Mouse (Mus musculus): Measurements from ENCODE around the gene Spock1. TPM values are rescaled to one million over a fixed set of nuclear protein-coding genes. Genes with fewer than 3 reads are reported as not detected.
"Not testable (repeated sequence)": the region's sequence is repeated elsewhere in the genome, so short reads cannot be mapped to it uniquely, and the experiment has no call there.

Spock1 gene
- polyA plus RNA-seq, 1 experiment from 2014 or later: 31.2 TPM

GRCm38 (mm10) chr13:57589338-57589914, 318.7 kb downstream of the Spock1 start:
- not testable (repeated sequence) for H3K27me3 ChIP-seq (replicated peaks; ENCODE audit: control insufficient read depth, insufficient read depth, low read length); H3K4me3 ChIP-seq (ENCODE audit: low read depth, low read length); H3K4me1 ChIP-seq (ENCODE audit: control insufficient read depth, insufficient read depth, low read length); H3K36me3 ChIP-seq (ENCODE audit: control insufficient read depth, insufficient read depth, low read length); H3K9ac ChIP-seq (ENCODE audit: low read length); H3K4me2 ChIP-seq (ENCODE audit: low read length); ATAC-seq; H3K27ac ChIP-seq (ENCODE audit: low read depth, low read length); H3K9me3 ChIP-seq (replicated peaks; ENCODE audit: control insufficient read depth, low read length); DNase-seq (ENCODE audit: low spot score)
- 95% methylated on average over 4 of the region's 4 CpGs for WGBS

- no peak overlapping the region for H3K9ac ChIP-seq (ENCODE audit: low read length)
- no peak overlapping the region for H3K4me2 ChIP-seq (ENCODE audit: low read length)
- peak; percentile 44 for DNase-seq (ENCODE audit: low spot score)
- peaks cover 5% of the 10 kb centered on the region; the same call in 1 of the 2 replicates for H3K4me1 ChIP-seq (ENCODE audit: control insufficient read depth, insufficient read depth, low read length)
- no peak for ATAC-seq
- no peaks in the 10 kb centered on the region for H3K36me3 ChIP-seq (ENCODE audit: control insufficient read depth, insufficient read depth, low read length)
- no peaks in the 10 kb centered on the region for H3K9me3 ChIP-seq (replicated peaks; ENCODE audit: control insufficient read depth, low read length)
- H3K27me3 ChIP-seq (replicated peaks; ENCODE audit: control insufficient read depth, insufficient read depth, low read length): no peaks in the 10 kb centered on the region
- no peak overlapping the region for H3K4me3 ChIP-seq (ENCODE audit: low read depth, low read length)
- H3K27ac ChIP-seq (ENCODE audit: low read depth, low read length): 0 out of 2 replicates have a peak overlapping the region, but pooled peaks have one; percentile 21
- WGBS: 17% methylated on average over 10 of the region's 10 CpGs
Observed at GRCm38 (mm10) chr13:57588558-57589273, 319.4 kb downstream of the Spock1 start.

GRCm38 (mm10) chr13:57585131-57585530, 323.0 kb downstream of the Spock1 start:
- Histone ChIP-seq H3K4me1 (ENCODE audit: control insufficient read depth, insufficient read depth, low read length) (peaks cover 7% of the 10 kb centered on the region; the same call in 1 of the 2 replicates), H3K9me3 (replicated peaks; ENCODE audit: control insufficient read depth, low read length) (no peaks in the 10 kb centered on the region), H3K27me3 (replicated peaks; ENCODE audit: control insufficient read depth, insufficient read depth, low read length) (no peaks in the 10 kb centered on the region), H3K4me2 (ENCODE audit: low read length) (no peak overlapping the region), H3K36me3 (ENCODE audit: control insufficient read depth, insufficient read depth, low read length) (no peaks in the 10 kb centered on the region), H3K27ac (ENCODE audit: low read depth, low read length) (no peak overlapping the region), H3K4me3 (ENCODE audit: low read depth, low read length) (no peak overlapping the region), H3K9ac (ENCODE audit: low read length) (no peak overlapping the region)
- DNase-seq (ENCODE audit: low spot score) (no peak), ATAC-seq (no peak)
- 50% methylated on average over 3 of the region's 3 CpGs for WGBS

- Histone ChIP-seq H3K4me2 (ENCODE audit: low read length) (no peak overlapping the region), H3K27ac (ENCODE audit: low read depth, low read length) (no peak overlapping the region), H3K27me3 (replicated peaks; ENCODE audit: control insufficient read depth, insufficient read depth, low read length) (no peaks in the 10 kb centered on the region), H3K36me3 (ENCODE audit: control insufficient read depth, insufficient read depth, low read length) (no peaks in the 10 kb centered on the region), H3K9ac (ENCODE audit: low read length) (no peak overlapping the region), H3K9me3 (replicated peaks; ENCODE audit: control insufficient read depth, low read length) (no peaks in the 10 kb centered on the region), H3K4me1 (ENCODE audit: control insufficient read depth, insufficient read depth, low read length) (peaks cover 3% of the 10 kb centered on the region), H3K4me3 (ENCODE audit: low read depth, low read length) (no peak overlapping the region)
- peak; percentile 21 for DNase-seq (ENCODE audit: low spot score)
- 75% methylated on average over 12 of the region's 12 CpGs for WGBS
- peak; percentile 40; the same call in 1 of the 2 replicates for ATAC-seq
Observed at GRCm38 (mm10) chr13:57582314-57582976, 325.7 kb downstream of the Spock1 start.

GRCm38 (mm10) chr13:57577541-57578244, 330.4 kb downstream of the Spock1 start:
- DNase-seq (ENCODE audit: low spot score) (no peak), ATAC-seq (no peak)
- H3K27ac ChIP-seq (ENCODE audit: low read depth, low read length): no peak overlapping the region
- peaks cover under 1% of the 10 kb centered on the region for H3K4me1 ChIP-seq (ENCODE audit: control insufficient read depth, insufficient read depth, low read length)
- no peaks in the 10 kb centered on the region for H3K27me3 ChIP-seq (replicated peaks; ENCODE audit: control insufficient read depth, insufficient read depth, low read length)
- H3K4me2 ChIP-seq (ENCODE audit: low read length): no peak overlapping the region
- no peaks in the 10 kb centered on the region for H3K36me3 ChIP-seq (ENCODE audit: control insufficient read depth, insufficient read depth, low read length)
- H3K9ac ChIP-seq (ENCODE audit: low read length): no peak overlapping the region
- no peak overlapping the region for H3K4me3 ChIP-seq (ENCODE audit: low read depth, low read length)
- H3K9me3 ChIP-seq (replicated peaks; ENCODE audit: control insufficient read depth, low read length): no peaks in the 10 kb centered on the region
- WGBS: 91% methylated on average over 5 of the region's 5 CpGs

GRCm38 (mm10) chr13:57573501-57573900, 334.6 kb downstream of the Spock1 start:
- H3K9me3 ChIP-seq (replicated peaks; ENCODE audit: control insufficient read depth, low read length): no peaks in the 10 kb centered on the region
- no peak overlapping the region for H3K27ac ChIP-seq (ENCODE audit: low read depth, low read length)
- no peaks in the 10 kb centered on the region for H3K36me3 ChIP-seq (ENCODE audit: control insufficient read depth, insufficient read depth, low read length)
- 64% methylated on average over 4 of the region's 4 CpGs for WGBS
- ATAC-seq (no peak), DNase-seq (ENCODE audit: low spot score) (no peak)
- no peak overlapping the region for H3K9ac ChIP-seq (ENCODE audit: low read length)
- no peaks in the 10 kb centered on the region for H3K4me1 ChIP-seq (ENCODE audit: control insufficient read depth, insufficient read depth, low read length)
- H3K4me3 ChIP-seq (ENCODE audit: low read depth, low read length): no peak overlapping the region
- no peak overlapping the region for H3K4me2 ChIP-seq (ENCODE audit: low read length)
- H3K27me3 ChIP-seq (replicated peaks; ENCODE audit: control insufficient read depth, insufficient read depth, low read length): no peaks in the 10 kb centered on the region

- Histone ChIP-seq H3K4me1 (ENCODE audit: control insufficient read depth, insufficient read depth, low read length) (no peaks in the 10 kb centered on the region), H3K4me2 (ENCODE audit: low read length) (no peak overlapping the region), H3K36me3 (ENCODE audit: control insufficient read depth, insufficient read depth, low read length) (no peaks in the 10 kb centered on the region), H3K27me3 (replicated peaks; ENCODE audit: control insufficient read depth, insufficient read depth, low read length) (no peaks in the 10 kb centered on the region), H3K9me3 (replicated peaks; ENCODE audit: control insufficient read depth, low read length) (no peaks in the 10 kb centered on the region), H3K9ac (ENCODE audit: low read length) (no peak overlapping the region), H3K4me3 (ENCODE audit: low read depth, low read length) (no peak overlapping the region), H3K27ac (ENCODE audit: low read depth, low read length) (no peak overlapping the region)
- ATAC-seq (no peak), DNase-seq (ENCODE audit: low spot score) (no peak)
- WGBS: 92% methylated on average over 8 of the region's 8 CpGs
Observed at GRCm38 (mm10) chr13:57568404-57568803, 339.7 kb downstream of the Spock1 start.

- DNase-seq (ENCODE audit: low spot score): no peak
- Histone ChIP-seq H3K4me2 (ENCODE audit: low read length) (no peak overlapping the region), H3K9ac (ENCODE audit: low read length) (no peak overlapping the region), H3K4me3 (ENCODE audit: low read depth, low read length) (no peak overlapping the region), H3K27me3 (replicated peaks; ENCODE audit: control insufficient read depth, insufficient read depth, low read length) (no peaks in the 10 kb centered on the region), H3K36me3 (ENCODE audit: control insufficient read depth, insufficient read depth, low read length) (no peaks in the 10 kb centered on the region), H3K9me3 (replicated peaks; ENCODE audit: control insufficient read depth, low read length) (no peaks in the 10 kb centered on the region), H3K4me1 (ENCODE audit: control insufficient read depth, insufficient read depth, low read length) (no peaks in the 10 kb centered on the region), H3K27ac (ENCODE audit: low read depth, low read length) (no peak overlapping the region)
- 67% methylated on average over 4 of the region's 4 CpGs for WGBS
- ATAC-seq: no peak
Observed at GRCm38 (mm10) chr13:57555186-57555585, 352.9 kb downstream of the Spock1 start.

All from forebrain, embryonic 14.5 days (tissue).